Mouse (Mus musculus) heart, adult 18-20 months (tissue): ENCODE results near the gene Nostrin. TPM values are rescaled to one million over a fixed set of nuclear protein-coding genes. Genes with fewer than 3 reads are reported as not detected.

Experiments
- DNase-seq, 2 experiments: peaks; one replicate each; pipeline ENCODE4 v3.0.0; 2021 to 2022; ENCODE audit warnings: mixed read lengths in 1 of 2
- total RNA-seq, 2 experiments: library from RNA; stranded (reverse); gene quantifications; 2 replicates each; pipeline ENCODE4 v1.2.3; 2021

Nostrin gene
- total RNA-seq, 2 experiments from 2014 or later = 5.8 to 7.0 TPM

- DNase-seq = no peak
Measured at GRCm38 (mm10) chr2:69193555-69193954, 58.0 kb downstream of the Nostrin start.

- DNase-seq = no peak
Measured at GRCm38 (mm10) chr2:69205185-69205584, 69.6 kb downstream of the Nostrin start.

- peak; percentile 94 to 96 for DNase-seq
Measured at GRCm38 (mm10) chr2:69205791-69206351, 70.3 kb downstream of the Nostrin start, which contains the start of gene Spc25. Gene Spc25, minus strand, starts transcription at chr2:69206194.

GRCm38 (mm10) chr2:69206523-69206922 lies 70.9 kb downstream of the Nostrin start:
- DNase-seq = peak in 1 of 2 experiments; percentile 29

- no peak for DNase-seq
Measured at GRCm38 (mm10) chr2:69209684-69210083, 74.1 kb downstream of the Nostrin start.

GRCm38 (mm10) chr2:69210773-69211172 lies 75.2 kb downstream of the Nostrin start, which contains the start of gene G6pc2:
Gene G6pc2, plus strand, starts transcription at chr2:69211073.
- no peak for DNase-seq

- DNase-seq = no peak
Measured at GRCm38 (mm10) chr2:69212652-69213051, 77.1 kb downstream of the Nostrin start.

- no peak for DNase-seq
Measured at GRCm38 (mm10) chr2:69215242-69215641, 79.6 kb downstream of the Nostrin start.

- DNase-seq = peak; percentile 1 to 20
Measured at GRCm38 (mm10) chr2:69221868-69222416, 86.3 kb downstream of the Nostrin start.

GRCm38 (mm10) chr2:69222815-69223214 lies 87.2 kb downstream of the Nostrin start:
- no peak for DNase-seq

- no peak for DNase-seq
Measured at GRCm38 (mm10) chr2:69224724-69225123, 89.1 kb downstream of the Nostrin start.

- DNase-seq = no peak
Measured at GRCm38 (mm10) chr2:69226876-69227275, 91.3 kb downstream of the Nostrin start.

GRCm38 (mm10) chr2:69228635-69229034 lies 93.0 kb downstream of the Nostrin start:
- DNase-seq = no peak

- DNase-seq = no peak
Measured at GRCm38 (mm10) chr2:69230137-69230536, 94.5 kb downstream of the Nostrin start.

- DNase-seq = no peak
Measured at GRCm38 (mm10) chr2:69232101-69232500, 96.5 kb downstream of the Nostrin start.

- no peak for DNase-seq
Measured at GRCm38 (mm10) chr2:69234976-69235678, 99.5 kb downstream of the Nostrin start.

Other genes starting within 250 kb of the Nostrin start
- gene Spc25, start 70.4 kb downstream of the Nostrin start, total RNA-seq = under 1 TPM; 0.67 to 0.75 TPM
- not detected for gene G6pc2, start 75.3 kb downstream of the Nostrin start, total RNA-seq
- not detected for gene Abcb11, start 206.8 kb downstream of the Nostrin start, total RNA-seq
- under 1 TPM; 0.17 to 0.49 TPM for gene Dhrs9, start 244.6 kb downstream of the Nostrin start, total RNA-seq